Mouse (Mus musculus): ENCODE measurements around the gene Nudt8. TPM values are rescaled to one million over a fixed set of nuclear protein-coding genes. Genes with fewer than 3 reads are reported as not detected.
"Not testable (repeated sequence)": the region's sequence is repeated elsewhere in the genome, so short reads cannot be mapped to it uniquely, and the experiment has no call there.

Gene Nudt8
- polyA plus RNA-seq, 1 experiment from 2014 or later, result 36.0 TPM

- not testable (repeated sequence) for H3K4me3 ChIP-seq; H3K4me1 ChIP-seq; H3K27me3 ChIP-seq (ENCODE audit: low read depth, poor library complexity, severe bottlenecking); H3K36me3 ChIP-seq; H3K9me3 ChIP-seq (replicated peaks); DNase-seq (ENCODE audit: low spot score); H3K27ac ChIP-seq
- 80% methylated on average over 5 of the region's 5 CpGs for WGBS
Measured at GRCm38 (mm10) chr19:4049069-4049468, 48.7 kb downstream of the Nudt8 start.

- Histone ChIP-seq H3K9me3 (replicated peaks) (no peaks in the 10 kb centered on the region), H3K4me1 (0 out of 2 replicates have a peak, but pooled peaks cover 2% of the 10 kb centered on the region), H3K27me3 (ENCODE audit: low read depth, poor library complexity, severe bottlenecking) (no peaks in the 10 kb centered on the region), H3K4me3 (no peak overlapping the region), H3K36me3 (no peaks in the 10 kb centered on the region), H3K27ac (no peak overlapping the region)
- 96% methylated on average over 5 of the region's 5 CpGs for WGBS
- DNase-seq (ENCODE audit: low spot score), result no peak
Measured at GRCm38 (mm10) chr19:4051016-4051415, 50.6 kb downstream of the Nudt8 start.

Other genes starting within 250 kb of the Nudt8 start
- 21.4 and 29.2 TPM in 2 replicates for gene Kmt5b, start 233.2 kb upstream of the Nudt8 start, polyA plus RNA-seq (2016; fragmentation: Nextera tagmentation; extraction: Ambion mirVana)
- 48.5 and 50.0 TPM in 2 replicates for gene Chka, start 148.8 kb upstream of the Nudt8 start, polyA plus RNA-seq (2016; fragmentation: Nextera tagmentation; extraction: Ambion mirVana)
- 27.9 and 39.4 TPM in 2 replicates for gene Tcirg1, start 93.4 kb upstream of the Nudt8 start, polyA plus RNA-seq (2016; fragmentation: Nextera tagmentation; extraction: Ambion mirVana)
- gene Ndufs8, start 87.8 kb upstream of the Nudt8 start, polyA plus RNA-seq (2016; fragmentation: Nextera tagmentation; extraction: Ambion mirVana), result 249 and 273 TPM in 2 replicates
- gene Aldh3b1, start 70.8 kb upstream of the Nudt8 start, polyA plus RNA-seq (2016; fragmentation: Nextera tagmentation; extraction: Ambion mirVana), result 0.20 and 0.33 TPM in 2 replicates
- 5.4 and 6.7 TPM in 2 replicates for gene Unc93b1, start 65.4 kb upstream of the Nudt8 start, polyA plus RNA-seq (2016; fragmentation: Nextera tagmentation; extraction: Ambion mirVana)
- gene Aldh3b3, start 41.9 kb upstream of the Nudt8 start, polyA plus RNA-seq (2016; fragmentation: Nextera tagmentation; extraction: Ambion mirVana), result not detected in 2 replicates
- gene Aldh3b2, start 28.3 kb upstream of the Nudt8 start, polyA plus RNA-seq (2016; fragmentation: Nextera tagmentation; extraction: Ambion mirVana), result 1.4 and 2.4 TPM in 2 replicates
- gene Acy3, start 14.0 kb upstream of the Nudt8 start, polyA plus RNA-seq (2016; fragmentation: Nextera tagmentation; extraction: Ambion mirVana), result 3.9 and 5.6 TPM in 2 replicates
- 0.10 TPM in 1 of 2 replicates, not detected in the other for gene Tbx10, start 7.8 kb upstream of the Nudt8 start, polyA plus RNA-seq (2016; fragmentation: Nextera tagmentation; extraction: Ambion mirVana)
- 3.5 and 4.6 TPM in 2 replicates for gene Gm49405, start within 50 bp of the Nudt8 start, polyA plus RNA-seq (2016; fragmentation: Nextera tagmentation; extraction: Ambion mirVana)
- 5.0 and 7.6 TPM in 2 replicates for gene Doc2g, start 2.7 kb downstream of the Nudt8 start, polyA plus RNA-seq (2016; fragmentation: Nextera tagmentation; extraction: Ambion mirVana)
- gene Ndufv1, start 12.2 kb downstream of the Nudt8 start, polyA plus RNA-seq (2016; fragmentation: Nextera tagmentation; extraction: Ambion mirVana), result 220 and 221 TPM in 2 replicates
- 478 and 510 TPM in 2 replicates for gene Gstp1, start 37.4 kb downstream of the Nudt8 start, polyA plus RNA-seq (2016; fragmentation: Nextera tagmentation; extraction: Ambion mirVana)
- 0.62 and 0.88 TPM in 2 replicates for gene Gstp2, start 45.4 kb downstream of the Nudt8 start, polyA plus RNA-seq (2016; fragmentation: Nextera tagmentation; extraction: Ambion mirVana)
- gene Gstp3, start 59.0 kb downstream of the Nudt8 start, polyA plus RNA-seq (2016; fragmentation: Nextera tagmentation; extraction: Ambion mirVana), result not detected in 2 replicates
- not detected in 2 replicates for gene Cabp2, start 81.0 kb downstream of the Nudt8 start, polyA plus RNA-seq (2016; fragmentation: Nextera tagmentation; extraction: Ambion mirVana)
- 86.7 and 87.0 TPM in 2 replicates for gene Cdk2ap2, start 96.6 kb downstream of the Nudt8 start, polyA plus RNA-seq (2016; fragmentation: Nextera tagmentation; extraction: Ambion mirVana)
- gene Pitpnm1, start 99.4 kb downstream of the Nudt8 start, polyA plus RNA-seq (2016; fragmentation: Nextera tagmentation; extraction: Ambion mirVana), result 5.9 and 7.9 TPM in 2 replicates
- gene Aip, start 125.3 kb downstream of the Nudt8 start, polyA plus RNA-seq (2016; fragmentation: Nextera tagmentation; extraction: Ambion mirVana), result 74.9 and 79.2 TPM in 2 replicates
- gene Gpr152, start 139.2 kb downstream of the Nudt8 start, polyA plus RNA-seq (2016; fragmentation: Nextera tagmentation; extraction: Ambion mirVana), result not detected in 2 replicates
- gene Cabp4, start 143.5 kb downstream of the Nudt8 start, polyA plus RNA-seq (2016; fragmentation: Nextera tagmentation; extraction: Ambion mirVana), result 0.15 TPM in 1 of 2 replicates, not detected in the other
- 129 and 148 TPM in 2 replicates for gene Coro1b, start 148.0 kb downstream of the Nudt8 start, polyA plus RNA-seq (2016; fragmentation: Nextera tagmentation; extraction: Ambion mirVana)
- 0.93 and 1.4 TPM in 2 replicates for gene Ptprcap, start 153.0 kb downstream of the Nudt8 start, polyA plus RNA-seq (2016; fragmentation: Nextera tagmentation; extraction: Ambion mirVana)
- gene Rps6kb2, start 162.8 kb downstream of the Nudt8 start, polyA plus RNA-seq (2016; fragmentation: Nextera tagmentation; extraction: Ambion mirVana), result 58.3 and 66.0 TPM in 2 replicates
- 3.2 and 3.3 TPM in 2 replicates for gene Carns1, start 174.9 kb downstream of the Nudt8 start, polyA plus RNA-seq (2016; fragmentation: Nextera tagmentation; extraction: Ambion mirVana)
- 0.21 and 1.2 TPM in 2 replicates for gene Tbc1d10c, start 190.7 kb downstream of the Nudt8 start, polyA plus RNA-seq (2016; fragmentation: Nextera tagmentation; extraction: Ambion mirVana)
- gene Ppp1ca, start 191.5 kb downstream of the Nudt8 start, polyA plus RNA-seq (2016; fragmentation: Nextera tagmentation; extraction: Ambion mirVana), result 1,070 and 1,129 TPM in 2 replicates
- 58.2 and 61.5 TPM in 2 replicates for gene Rad9a, start 201.1 kb downstream of the Nudt8 start, polyA plus RNA-seq (2016; fragmentation: Nextera tagmentation; extraction: Ambion mirVana)
- gene Clcf1, start 213.7 kb downstream of the Nudt8 start, polyA plus RNA-seq (2016; fragmentation: Nextera tagmentation; extraction: Ambion mirVana), result 4.3 and 6.0 TPM in 2 replicates
- not detected in 2 replicates for gene AC109138.7, start 213.8 kb downstream of the Nudt8 start, polyA plus RNA-seq (2016; fragmentation: Nextera tagmentation; extraction: Ambion mirVana)
- 14.0 and 16.2 TPM in 2 replicates for gene Pold4, start 231.3 kb downstream of the Nudt8 start, polyA plus RNA-seq (2016; fragmentation: Nextera tagmentation; extraction: Ambion mirVana)

Data from limb, embryonic 10.5 days (tissue).